Mouse (Mus musculus) G1E (cell line): ENCODE measurements at regions not wholly inside any gene's neighbourhood (a gene's known extent, or its start where the extent isn't known, plus 50 kb on each side); places are given as distances from the start of the nearest gene placed in this dataset.

Experiments
- ATAC-seq: 2 replicates; pipeline ENCODE4 v1.8.0; 2016; ENCODE audit warnings: mild to moderate bottlenecking; ENCODE audit not compliant: insufficient number of reproducible peaks, poor library complexity, low FRiP score, severe bottlenecking; ENCODE audit errors: extremely low read depth
- DNase-seq: peaks from one replicate; pipeline ENCODE4 v3.0.0; 2012; ENCODE audit warnings: low spot score
- H3K27me3 ChIP-seq: 2 replicates; pipeline ENCODE4 v1.6.1; 2012; ENCODE audit warnings: mild to moderate bottlenecking, low read length, inconsistent platforms; ENCODE audit not compliant: insufficient read depth
- H3K36me3 ChIP-seq: replicated peaks from 2 replicates; pipeline ENCODE3; 2012; ENCODE audit warnings: mild to moderate bottlenecking, inconsistent platforms
- H3K4me1 ChIP-seq: 2 replicates; pipeline ENCODE4 v1.6.1; 2012; ENCODE audit warnings: low read depth, low read length, inconsistent platforms, mixed read lengths; ENCODE audit not compliant: insufficient read depth
- H3K4me3 ChIP-seq: 2 replicates; pipeline ENCODE4 v1.5.1; 2012; ENCODE audit warnings: low read depth, mild to moderate bottlenecking, inconsistent platforms, low read length, moderate library complexity, mixed read lengths
- H3K9me3 ChIP-seq: replicated peaks from 2 replicates; pipeline ENCODE4 v1.6.1; 2012; ENCODE audit warnings: inconsistent platforms
- CTCF ChIP-seq: IDR thresholded peaks from 2 replicates; pipeline ENCODE4 v1.5.1; 2012; ENCODE audit warnings: low read depth, low read length, inconsistent platforms, mixed read lengths
- GATA1 ChIP-seq: IDR thresholded peaks from 2 replicates; pipeline ENCODE4 v1.6.1; 2012; ENCODE audit warnings: borderline replicate concordance, low read length, inconsistent platforms, mixed read lengths
- GATA2 ChIP-seq: IDR thresholded peaks from 2 replicates; pipeline ENCODE4 v1.6.1; 2012; ENCODE audit warnings: low read depth, low read length, inconsistent platforms, borderline replicate concordance
- POLR2AphosphoS5 ChIP-seq: IDR thresholded peaks from 2 replicates; pipeline ENCODE4 v1.6.1; 2012; ENCODE audit warnings: low read depth, low read length, inconsistent platforms; ENCODE audit not compliant: insufficient replicate concordance
- TAL1 ChIP-seq: conservative IDR thresholded peaks from 2 replicates; pipeline ENCODE4 v1.6.1; 2012; ENCODE audit warnings: low read depth, low read length, inconsistent platforms, mixed read lengths

DNA sequence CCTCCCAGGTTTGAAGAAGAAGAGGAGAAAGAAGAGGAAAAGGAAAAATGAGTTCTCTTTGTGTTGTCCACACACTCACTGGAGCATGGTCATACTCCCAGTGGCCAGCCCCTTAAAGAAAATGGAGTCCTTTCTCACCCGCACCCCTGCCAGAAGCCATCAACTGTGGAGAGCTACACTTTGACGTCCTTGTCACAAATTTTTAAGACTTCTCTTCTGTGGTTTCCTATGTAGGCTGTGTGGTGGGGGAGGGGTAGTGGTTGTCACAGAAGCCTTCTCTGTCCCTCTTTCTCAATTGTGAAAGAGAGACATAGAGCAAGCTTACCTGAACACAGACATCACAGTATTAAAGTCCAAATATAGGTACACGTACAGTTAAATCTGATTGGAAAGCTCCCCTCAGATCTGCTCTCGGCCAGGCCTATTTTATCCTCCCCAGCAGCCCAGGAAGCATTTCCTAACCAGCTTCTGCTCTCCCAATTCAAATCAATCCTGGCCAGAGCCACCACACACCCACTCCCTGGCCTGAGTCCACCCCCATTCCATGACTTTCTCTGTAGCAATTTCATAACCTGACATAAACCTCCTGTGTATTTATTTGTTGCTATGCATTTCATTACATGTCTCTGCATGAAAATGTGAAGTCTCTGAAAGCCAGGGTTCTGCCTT is 192.3 kb upstream of the Mctp2 start:
- Histone ChIP-seq H3K36me3 (no peaks in the 10 kb centered on the region), H3K4me3 (no peak overlapping the region), H3K27me3 (no peaks in the 10 kb centered on the region), H3K4me1 (no peaks in the 10 kb centered on the region), H3K9me3 (peaks cover 31% of the 10 kb centered on the region)
- ATAC-seq (no peak), DNase-seq (no peak)
- no peak for TF ChIP-seq TAL1
- TF ChIP-seq GATA2 = no peak
- no peak for TF ChIP-seq GATA1
- no peak for TF ChIP-seq CTCF
- TF ChIP-seq POLR2AphosphoS5 = no peak

DNA sequence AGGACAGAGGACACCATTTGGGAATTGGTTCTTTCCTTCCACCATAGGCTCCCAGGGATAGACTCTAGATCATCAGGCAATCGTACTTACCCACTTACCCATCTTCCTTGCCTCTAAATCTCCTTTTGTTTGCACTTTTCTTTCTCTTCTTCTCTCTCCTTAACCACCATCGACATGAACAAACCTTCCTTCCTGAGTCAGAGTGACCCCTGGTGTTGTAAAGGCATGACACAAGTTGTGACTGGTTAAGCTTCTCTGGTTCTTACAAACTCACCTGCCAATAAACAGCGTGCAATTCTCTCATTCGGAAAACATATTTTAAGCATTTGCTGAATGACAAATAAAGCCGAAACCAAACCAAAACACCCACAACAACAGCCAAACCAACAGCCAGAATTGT is 193.4 kb upstream of the Mctp2 start:
- Histone ChIP-seq H3K4me1 (no peaks in the 10 kb centered on the region), H3K27me3 (no peaks in the 10 kb centered on the region), H3K4me3 (no peak overlapping the region), H3K9me3 (peaks cover 31% of the 10 kb centered on the region), H3K36me3 (no peaks in the 10 kb centered on the region)
- TF ChIP-seq TAL1 (no peak), GATA1 (no peak), GATA2 (no peak), CTCF (no peak), POLR2AphosphoS5 (no peak)
- ATAC-seq (no peak), DNase-seq (no peak)

DNA sequence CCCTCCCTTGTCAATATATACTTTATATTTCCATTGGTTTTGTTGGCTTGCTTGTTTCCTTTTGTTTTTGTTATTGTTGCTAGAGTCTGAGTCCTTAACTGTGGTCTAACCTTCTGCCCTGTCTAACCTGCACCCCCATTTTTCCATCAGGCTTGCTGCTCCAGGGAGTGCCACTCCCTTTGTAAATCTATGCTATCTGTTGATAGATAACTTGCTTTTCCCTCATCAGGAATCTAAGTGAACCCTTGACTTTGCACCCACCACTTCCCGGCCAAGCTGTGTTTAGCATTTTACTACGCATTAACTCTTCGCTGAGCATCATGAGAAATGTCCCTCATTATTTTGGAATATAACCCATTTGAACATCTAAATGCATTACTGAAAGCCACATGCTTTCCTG is 193.8 kb upstream of the Mctp2 start:
- ATAC-seq = no peak
- Histone ChIP-seq H3K4me3 (no peak overlapping the region), H3K9me3 (peaks cover 31% of the 10 kb centered on the region), H3K36me3 (no peaks in the 10 kb centered on the region), H3K27me3 (no peaks in the 10 kb centered on the region), H3K4me1 (no peaks in the 10 kb centered on the region)
- DNase-seq = no peak
- TF ChIP-seq CTCF (no peak), GATA1 (no peak), POLR2AphosphoS5 (no peak), TAL1 (no peak), GATA2 (no peak)

DNA sequence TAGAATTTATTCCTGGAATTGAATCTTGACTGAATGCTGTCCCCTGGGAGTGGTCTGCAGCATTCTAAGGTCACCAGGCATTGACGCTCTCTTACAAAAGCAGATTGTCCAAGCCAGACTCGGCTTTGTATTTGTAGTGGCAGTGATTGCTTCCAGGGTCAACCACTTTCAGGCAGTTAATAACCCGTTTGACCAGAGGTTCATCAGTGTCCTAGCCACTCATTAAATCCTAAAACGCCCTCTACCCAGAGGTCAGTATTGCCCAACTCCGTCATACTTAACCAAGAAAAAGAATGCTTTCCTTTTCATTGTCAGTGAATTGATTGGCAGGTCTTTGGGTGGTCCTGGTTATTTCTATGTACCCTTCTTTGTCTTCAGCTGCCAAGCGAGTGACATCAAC is 194.6 kb upstream of the Mctp2 start:
- TF ChIP-seq TAL1 (no peak), GATA2 (no peak), GATA1 (no peak), CTCF (no peak), POLR2AphosphoS5 (no peak)
- H3K4me1 ChIP-seq = no peaks in the 10 kb centered on the region
- H3K9me3 ChIP-seq = peaks cover 31% of the 10 kb centered on the region
- DNase-seq = no peak
- H3K36me3 ChIP-seq = no peaks in the 10 kb centered on the region
- no peaks in the 10 kb centered on the region for H3K27me3 ChIP-seq
- ATAC-seq = no peak
- no peak overlapping the region for H3K4me3 ChIP-seq

DNA sequence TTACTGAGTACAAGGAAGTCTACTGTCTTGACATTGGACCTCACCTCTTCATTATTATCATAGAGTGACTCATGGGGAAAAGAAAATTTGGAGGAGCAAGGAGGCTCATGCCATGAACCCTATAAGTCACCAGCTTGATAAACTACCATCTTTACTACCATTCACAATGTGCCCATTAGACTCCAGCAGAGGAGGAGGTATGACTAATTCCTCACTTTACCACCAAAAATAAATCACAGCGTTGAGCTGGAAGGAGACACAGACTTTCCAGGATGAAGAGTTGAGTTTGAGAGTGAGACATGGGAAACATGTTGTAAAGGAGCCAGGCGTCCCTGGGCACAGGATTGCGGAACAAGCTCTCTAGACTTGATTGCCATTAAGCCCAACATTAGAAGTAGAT is 195.0 kb upstream of the Mctp2 start:
- Histone ChIP-seq H3K27me3 (no peaks in the 10 kb centered on the region), H3K4me1 (no peaks in the 10 kb centered on the region), H3K4me3 (no peak overlapping the region), H3K36me3 (no peaks in the 10 kb centered on the region), H3K9me3 (peaks cover 31% of the 10 kb centered on the region)
- no peak for ATAC-seq
- TF ChIP-seq GATA2 (no peak), TAL1 (no peak), GATA1 (no peak), POLR2AphosphoS5 (no peak), CTCF (no peak)
- no peak for DNase-seq

DNA sequence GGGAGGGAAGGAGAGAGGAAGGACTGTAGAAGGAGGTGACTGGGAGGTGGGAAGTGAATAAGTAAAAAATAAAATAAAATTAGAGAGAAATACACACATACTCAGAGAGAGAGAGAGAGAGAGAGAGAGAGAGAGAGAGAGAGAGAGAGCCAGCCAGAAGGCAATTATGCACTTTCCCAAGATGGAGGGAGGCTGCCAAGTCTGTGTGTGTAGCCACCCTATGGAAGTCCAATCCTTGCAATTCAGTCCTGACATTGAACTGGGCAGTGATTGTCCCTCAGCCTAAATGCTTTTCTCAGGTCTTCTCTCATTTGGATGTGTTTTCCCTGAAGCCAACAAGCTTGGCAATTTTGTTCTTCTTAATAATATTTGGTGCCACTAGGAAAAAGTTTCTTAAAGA is 197.3 kb upstream of the Mctp2 start:
- ATAC-seq (no peak), DNase-seq (no peak)
- no peaks in the 10 kb centered on the region for H3K36me3 ChIP-seq
- TF ChIP-seq GATA2 (no peak), TAL1 (no peak), POLR2AphosphoS5 (no peak), CTCF (no peak), GATA1 (no peak)
- no peak overlapping the region for H3K4me3 ChIP-seq
- H3K9me3 ChIP-seq = peaks cover 19% of the 10 kb centered on the region
- H3K27me3 ChIP-seq = no peaks in the 10 kb centered on the region
- H3K4me1 ChIP-seq = no peaks in the 10 kb centered on the region
